Mouse (Mus musculus) midbrain, embryonic 10.5 days (tissue): Measurements from ENCODE around the gene Tanc2. TPM values are rescaled to one million over a fixed set of nuclear protein-coding genes. Genes with fewer than 3 reads are reported as not detected.
A peak's percentile ranks its signal among the peaks of the same experiment; 100 is the strongest.

Experiments used
- DNase-seq: peaks from one replicate; pipeline ENCODE4 v3.0.0-alpha.2; 2017; ENCODE audit warnings: low spot score
- H3K27ac ChIP-seq: fragments of 300-500 bp; sonication (generic); replicated peaks from 2 replicates; pipeline ENCODE4 v1.5.1; 2016; ENCODE audit warnings: mild to moderate bottlenecking
- H3K27me3 ChIP-seq: fragments of 300-500 bp; sonication (generic); 2 replicates; pipeline ENCODE4 v1.6.1; 2016; ENCODE audit warnings: low read depth, mild to moderate bottlenecking; ENCODE audit not compliant: poor library complexity, severe bottlenecking
- H3K36me3 ChIP-seq: fragments of 300-500 bp; sonication (generic); 2 replicates; pipeline ENCODE4 v1.6.1; 2016; ENCODE audit warnings: mild to moderate bottlenecking, moderate library complexity
- H3K4me1 ChIP-seq: fragments of 300-500 bp; sonication (generic); 2 replicates; pipeline ENCODE4 v1.6.1; 2016
- H3K4me3 ChIP-seq: fragments of 300-500 bp; sonication (generic); 2 replicates; pipeline ENCODE4 v1.5.1; 2016; ENCODE audit warnings: mild to moderate bottlenecking, moderate library complexity
- H3K9me3 ChIP-seq: fragments of 300-500 bp; sonication (generic); replicated peaks from 2 replicates; pipeline ENCODE4 v1.6.1; 2016; ENCODE audit warnings: mild to moderate bottlenecking
- WGBS: fragments of 180-500 bp; shearing (Covaris S2); methylation state at CpG from one replicate; pipeline ENCODE4 v1.1.7; 2016; 5-methylcytosine and 5-hydroxymethylcytosine counted together
- polyA plus RNA-seq: library from polyadenylated mRNA; unstranded; fragments of >200 nt; fragmentation: Nextera tagmentation; extraction: Ambion mirVana; gene quantifications from 2 replicates; pipeline ENCODE4 v1.2.1, GENCODE M21; 2016

Tanc2 gene
- polyA plus RNA-seq, 1 experiment from 2014 or later = 5.3 TPM

DNA sequence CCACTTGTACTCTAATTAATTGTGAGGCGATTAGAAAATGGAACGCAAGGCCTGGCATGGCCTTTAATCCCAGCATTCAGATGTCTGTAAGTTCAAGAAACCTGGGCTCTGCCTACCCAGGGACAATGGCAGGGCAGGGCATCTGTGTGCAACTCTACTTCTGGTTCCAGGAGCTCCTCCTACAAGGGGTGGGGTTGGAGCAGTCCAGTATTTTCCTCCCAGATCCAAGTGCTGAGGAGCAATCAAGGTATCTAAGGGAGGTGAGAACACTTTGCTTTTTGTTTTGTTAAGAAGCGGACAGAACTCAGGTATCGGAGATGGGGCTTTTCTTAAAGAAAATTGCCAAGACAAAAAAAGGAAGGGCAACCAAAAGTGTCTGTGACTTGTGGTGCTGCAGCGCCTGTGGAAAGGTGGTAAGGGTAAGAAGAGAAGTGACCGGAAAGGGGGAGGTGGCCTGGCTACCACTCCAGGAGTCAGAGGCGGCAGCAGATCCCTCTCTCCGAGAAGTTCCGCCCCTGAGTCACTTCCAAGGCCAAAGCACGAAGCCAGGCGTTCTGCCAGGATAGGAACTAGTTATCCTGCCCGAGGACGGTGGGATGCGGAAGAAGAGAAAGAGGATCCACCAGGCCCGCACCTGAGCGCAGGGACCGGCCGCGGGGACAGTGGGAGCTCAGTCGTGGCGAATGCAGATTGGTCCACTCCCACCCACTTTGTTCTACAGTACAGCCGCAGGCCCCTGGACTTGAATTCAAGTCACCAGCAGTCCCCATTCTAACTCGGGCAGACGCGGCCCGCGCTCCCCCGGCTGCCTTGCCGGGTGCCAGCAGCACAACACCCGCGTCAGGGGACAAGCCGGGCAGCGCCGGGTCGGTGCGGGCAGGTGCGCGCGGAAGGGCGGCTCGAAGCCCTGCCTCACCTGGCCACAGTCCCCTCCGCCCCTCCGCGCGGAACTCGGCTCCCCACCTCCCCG, 353.6 kb downstream of the Tanc2 start:
- WGBS = 5% methylated on average over 45 of the region's 47 CpGs
- peaks cover 38% of the 10 kb centered on the region for H3K4me1 ChIP-seq
- peak overlapping the region; percentile 81 for H3K27ac ChIP-seq
- H3K4me3 ChIP-seq = peak overlapping the region; percentile 77
- H3K9me3 ChIP-seq = no peaks in the 10 kb centered on the region
- H3K36me3 ChIP-seq = no peaks in the 10 kb centered on the region
- peaks cover 74% of the 10 kb centered on the region for H3K27me3 ChIP-seq
- peak; percentile 48 for DNase-seq

DNA sequence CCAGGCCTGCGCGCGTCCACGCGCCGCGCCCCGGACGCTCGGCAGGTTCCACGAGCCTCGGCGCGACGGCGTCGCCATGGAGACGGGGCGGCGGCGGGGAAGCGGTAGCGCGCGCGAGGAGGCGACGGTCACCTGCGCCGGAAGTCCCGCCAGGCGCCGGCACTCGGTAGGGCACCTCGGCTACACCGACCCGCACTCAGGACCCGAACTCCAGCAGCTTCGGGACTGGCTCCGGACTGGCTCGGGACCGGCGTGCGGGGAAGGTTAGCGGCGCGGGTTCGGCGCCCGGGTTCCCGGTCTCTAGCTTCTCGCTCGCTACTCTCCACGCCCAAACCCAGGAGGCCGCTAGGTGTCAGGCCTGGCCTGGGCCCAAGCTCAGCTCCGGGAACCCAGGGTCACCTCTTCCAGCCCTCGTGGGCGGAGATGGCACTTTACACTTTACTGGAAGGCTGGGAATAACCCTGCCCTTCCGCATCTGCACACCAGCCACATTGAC, 354.4 kb downstream of the Tanc2 start:
- H3K27me3 ChIP-seq = peaks cover 68% of the 10 kb centered on the region
- peak overlapping the region; percentile 77 for H3K4me3 ChIP-seq
- peaks cover 33% of the 10 kb centered on the region for H3K4me1 ChIP-seq
- peak; percentile 76 for DNase-seq
- H3K9me3 ChIP-seq = no peaks in the 10 kb centered on the region
- H3K36me3 ChIP-seq = no peaks in the 10 kb centered on the region
- H3K27ac ChIP-seq = peak overlapping the region; percentile 81
- WGBS = under 1% methylated on average over 59 of the region's 59 CpGs

GRCm38 (mm10) chr11:105944770-105945672, 355.2 kb downstream of the Tanc2 start:
- H3K4me1 ChIP-seq = peaks cover 31% of the 10 kb centered on the region
- no peak overlapping the region for H3K27ac ChIP-seq
- DNase-seq = no peak
- no peaks in the 10 kb centered on the region for H3K36me3 ChIP-seq
- no peaks in the 10 kb centered on the region for H3K9me3 ChIP-seq
- WGBS = 83% methylated on average over 16 of the region's 16 CpGs
- H3K4me3 ChIP-seq = peak overlapping the region; percentile 77
- peaks cover 62% of the 10 kb centered on the region for H3K27me3 ChIP-seq

DNA sequence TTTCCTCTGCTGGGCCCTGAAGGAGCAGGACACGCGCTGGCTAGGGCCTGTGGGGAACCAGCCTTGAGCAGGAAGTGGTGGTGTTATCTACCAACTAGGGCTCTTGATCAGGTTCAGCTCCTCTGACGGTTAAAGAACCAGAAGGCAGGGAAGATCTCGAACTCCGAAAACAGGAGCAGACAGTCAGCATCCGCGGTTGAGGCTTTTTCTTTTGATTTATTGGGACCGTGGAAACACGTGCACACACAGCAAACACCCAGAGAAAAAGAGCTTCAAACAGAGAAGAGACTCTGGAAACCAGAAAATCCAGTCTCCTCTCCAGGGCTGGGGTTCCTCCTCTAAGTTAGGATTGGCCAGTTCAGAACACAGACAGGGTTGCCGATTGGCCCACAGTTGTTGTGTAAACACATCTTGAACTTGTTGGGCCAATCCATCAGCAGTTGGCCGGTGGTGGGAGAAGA, 356.9 kb downstream of the Tanc2 start:
- no peaks in the 10 kb centered on the region for H3K36me3 ChIP-seq
- 45% methylated on average over 11 of the region's 11 CpGs for WGBS
- H3K27me3 ChIP-seq = peaks cover 45% of the 10 kb centered on the region
- no peak overlapping the region for H3K4me3 ChIP-seq
- no peak overlapping the region for H3K27ac ChIP-seq
- H3K4me1 ChIP-seq = peaks cover 31% of the 10 kb centered on the region
- DNase-seq = no peak
- no peaks in the 10 kb centered on the region for H3K9me3 ChIP-seq

DNA sequence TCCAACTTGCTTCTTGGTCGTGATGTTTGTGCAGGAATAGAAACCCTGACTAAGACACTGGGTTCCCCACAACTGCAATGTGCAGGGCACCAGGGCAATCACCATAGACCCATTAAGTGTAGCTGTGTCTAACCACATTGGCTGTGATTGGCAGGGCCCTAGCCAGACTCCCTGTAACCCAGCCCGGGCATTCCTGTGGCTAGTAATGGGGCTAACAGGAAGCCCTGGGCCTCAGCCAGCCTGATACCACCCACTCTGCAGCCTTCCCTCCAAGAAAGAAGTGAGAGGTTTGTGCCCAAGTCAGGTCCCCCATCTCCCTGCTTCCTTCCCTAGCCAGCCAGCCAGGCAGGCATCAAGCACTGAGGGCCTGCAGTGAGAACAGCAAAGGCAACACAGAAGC, 358.5 kb downstream of the Tanc2 start:
- Histone ChIP-seq H3K9me3 (no peaks in the 10 kb centered on the region), H3K4me3 (no peak overlapping the region), H3K36me3 (no peaks in the 10 kb centered on the region), H3K27ac (no peak overlapping the region), H3K4me1 (peaks cover 34% of the 10 kb centered on the region), H3K27me3 (peaks cover 30% of the 10 kb centered on the region)
- no peak for DNase-seq
- 80% methylated on average over 2 of the region's 2 CpGs for WGBS

DNA sequence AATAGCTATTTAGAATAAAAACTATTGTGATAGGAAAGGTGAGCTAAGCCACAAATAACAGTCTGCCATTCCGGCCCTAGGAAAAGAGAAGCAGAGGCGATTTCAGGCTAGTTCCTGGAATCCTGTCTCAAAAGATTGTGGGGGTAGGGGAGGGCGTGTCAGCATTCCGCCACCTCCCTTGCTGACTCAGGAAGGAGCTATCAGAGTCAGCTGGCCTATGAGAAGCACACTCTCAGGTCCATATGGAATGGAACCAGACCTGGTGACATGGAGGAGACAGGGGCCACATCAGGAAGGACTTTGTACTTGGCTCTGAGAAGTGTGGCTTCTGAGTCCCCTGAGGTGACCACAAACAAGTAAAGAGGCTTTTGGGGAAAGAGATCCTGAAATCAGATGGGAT, 360.7 kb downstream of the Tanc2 start:
- 78% methylated on average over 4 of the region's 4 CpGs for WGBS
- no peaks in the 10 kb centered on the region for H3K9me3 ChIP-seq
- peaks cover 7% of the 10 kb centered on the region for H3K27me3 ChIP-seq
- peak overlapping the region; percentile 28; the same call in 1 of the 2 replicates for H3K27ac ChIP-seq
- no peaks in the 10 kb centered on the region for H3K36me3 ChIP-seq
- no peak overlapping the region for H3K4me3 ChIP-seq
- H3K4me1 ChIP-seq = peaks cover 17% of the 10 kb centered on the region
- no peak for DNase-seq

DNA sequence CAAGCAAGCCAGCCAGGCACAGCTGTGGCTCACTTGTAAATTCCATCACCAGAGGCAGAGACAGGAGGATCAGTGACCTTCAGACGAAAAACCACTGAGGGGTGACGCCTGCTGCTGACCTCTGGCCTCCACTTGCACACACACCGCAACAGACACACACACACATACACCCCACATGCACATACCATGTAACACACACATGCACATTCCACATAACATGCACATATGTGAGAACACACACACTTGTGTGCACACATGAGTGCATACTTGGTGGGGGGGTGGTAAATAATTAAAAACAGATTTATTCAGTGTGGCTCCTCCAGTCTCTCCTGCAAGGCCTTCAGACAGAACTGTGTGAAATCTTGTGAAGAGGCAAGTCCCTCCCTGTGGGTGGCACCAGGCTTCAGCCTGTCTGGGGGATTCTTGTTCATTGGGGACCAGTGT, 361.8 kb downstream of the Tanc2 start:
- Histone ChIP-seq H3K9me3 (no peaks in the 10 kb centered on the region), H3K4me3 (no peak overlapping the region), H3K36me3 (no peaks in the 10 kb centered on the region), H3K4me1 (peaks cover 20% of the 10 kb centered on the region), H3K27ac (no peak overlapping the region; the same call in 1 of the 2 replicates), H3K27me3 (peaks cover under 1% of the 10 kb centered on the region; the same call in 1 of the 2 replicates)
- 44% methylated on average over 3 of the region's 3 CpGs for WGBS
- DNase-seq = no peak

- WGBS = 86% methylated on average over 9 of the region's 9 CpGs
- no peaks in the 10 kb centered on the region for H3K9me3 ChIP-seq
- H3K27ac ChIP-seq = no peak overlapping the region
- peaks cover 20% of the 10 kb centered on the region for H3K4me1 ChIP-seq
- no peak for DNase-seq
- no peaks in the 10 kb centered on the region for H3K36me3 ChIP-seq
- no peaks in the 10 kb centered on the region; the same call in 1 of the 2 replicates for H3K27me3 ChIP-seq
- no peak overlapping the region for H3K4me3 ChIP-seq
These were observed 362.3 kb downstream of the Tanc2 start for GRCm38 (mm10) chr11:105952111-105952510.

DNA sequence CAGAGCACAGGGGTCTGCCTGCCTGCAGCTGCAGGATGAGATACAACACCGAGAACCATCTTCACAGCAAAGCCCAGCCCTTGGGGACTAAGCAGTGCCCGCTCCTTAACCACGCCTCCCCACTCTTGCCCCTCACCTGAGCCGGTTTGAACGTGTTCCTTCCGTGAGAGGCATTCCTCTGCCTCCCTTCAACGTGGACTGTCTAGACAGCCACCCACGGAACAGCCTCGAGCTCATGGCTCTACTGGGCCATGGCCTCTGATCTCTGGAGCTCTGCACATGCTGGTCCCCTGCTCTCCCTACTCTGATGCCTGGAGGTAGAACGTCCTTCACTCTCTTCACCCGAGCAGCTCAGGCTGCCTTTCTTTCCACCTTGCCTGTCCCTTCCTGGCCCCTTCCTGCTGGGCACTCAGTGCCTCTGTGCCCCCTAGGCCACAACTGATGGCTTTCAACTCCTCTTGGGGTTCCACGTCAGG, 363.2 kb downstream of the Tanc2 start, which contains the start of gene Cyb561:
TSS of gene Cyb561 (minus strand) at position 426 of the 476 bp plus-strand sequence.
- WGBS = 84% methylated on average over 12 of the region's 12 CpGs

GRCm38 (mm10) chr11:105953402-105953801, 363.6 kb downstream of the Tanc2 start:
- H3K27me3 ChIP-seq = no peaks in the 10 kb centered on the region
- H3K9me3 ChIP-seq = no peaks in the 10 kb centered on the region
- H3K4me1 ChIP-seq = peaks cover 16% of the 10 kb centered on the region
- no peak overlapping the region for H3K4me3 ChIP-seq
- no peak overlapping the region for H3K27ac ChIP-seq
- no peak for DNase-seq
- WGBS = 91% methylated on average over 6 of the region's 6 CpGs
- H3K36me3 ChIP-seq = no peaks in the 10 kb centered on the region

More for the DNA sequence above, 363.2 kb downstream of the Tanc2 start, which contains the start of gene Cyb561:
- H3K4me3 ChIP-seq = no peak within 1 kb of the TSS
- DNase-seq = no peak
- H3K36me3 ChIP-seq = no peaks in the 10 kb centered on the region
- H3K4me1 ChIP-seq = peaks cover 16% of the 10 kb centered on the region
- no peaks in the 10 kb centered on the region for H3K27me3 ChIP-seq
- no peaks in the 10 kb centered on the region for H3K9me3 ChIP-seq
- H3K27ac ChIP-seq = no peak within 1 kb of the TSS

- Histone ChIP-seq H3K4me3 (no peak overlapping the region), H3K27ac (no peak overlapping the region), H3K4me1 (peaks cover 22% of the 10 kb centered on the region), H3K27me3 (no peaks in the 10 kb centered on the region), H3K9me3 (no peaks in the 10 kb centered on the region), H3K36me3 (no peaks in the 10 kb centered on the region)
- 92% methylated on average over 28 of the region's 28 CpGs for WGBS
- no peak for DNase-seq
These were observed 366.1 kb downstream of the Tanc2 start for GRCm38 (mm10) chr11:105955815-105956430.

DNA sequence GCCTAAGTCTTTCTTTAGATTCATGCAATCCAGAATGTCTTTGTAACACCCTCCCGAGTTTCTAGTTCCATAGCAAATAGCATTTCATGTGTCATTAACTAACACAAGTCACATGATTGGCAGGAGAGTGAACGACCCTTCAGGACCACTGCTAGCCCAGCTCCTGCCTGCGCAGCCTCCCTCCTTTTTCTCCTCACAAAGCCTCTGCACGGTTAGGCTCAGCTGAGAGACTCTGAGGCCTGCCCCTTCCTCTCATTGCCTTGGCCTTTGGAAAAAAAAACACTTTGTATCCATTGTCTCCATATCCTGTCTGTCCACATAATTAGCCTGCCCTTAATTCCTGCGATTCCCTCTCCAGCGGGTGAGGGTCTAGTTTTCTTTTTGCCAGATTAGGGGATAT, 367.7 kb downstream of the Tanc2 start:
- no peaks in the 10 kb centered on the region for H3K27me3 ChIP-seq
- peaks cover 13% of the 10 kb centered on the region for H3K4me1 ChIP-seq
- no peaks in the 10 kb centered on the region for H3K36me3 ChIP-seq
- H3K9me3 ChIP-seq = no peaks in the 10 kb centered on the region
- no peak overlapping the region for H3K4me3 ChIP-seq
- WGBS = 60% methylated on average over 6 of the region's 6 CpGs
- H3K27ac ChIP-seq = no peak overlapping the region
- DNase-seq = no peak
